Mouse (Mus musculus): Measurements from ENCODE around the gene Bud13.

- no peak for TF ChIP-seq GATA1 (IDR thresholded peaks at IDR 0.05; ENCODE audit: borderline replicate concordance, low read length)
- TF ChIP-seq FLI1 (IDR thresholded peaks at IDR 0.05; ENCODE audit: low read length) = no peak
Measured at GRCm38 (mm10) chr9:46243584-46243983, 39.2 kb upstream of the Bud13 start.

Data from megakaryocyte, embryonic 14.5 days (primary cell).